Mouse (Mus musculus) mesoderm, embryonic 11.5 days (tissue): ENCODE data around the gene Cenpc1.

Experiments used
- DNase-seq: peaks from one replicate; pipeline ENCODE4 v3.0.0-alpha.2; 2012; ENCODE audit warnings: low read depth, low spot score

Cenpc1 gene

DNA sequence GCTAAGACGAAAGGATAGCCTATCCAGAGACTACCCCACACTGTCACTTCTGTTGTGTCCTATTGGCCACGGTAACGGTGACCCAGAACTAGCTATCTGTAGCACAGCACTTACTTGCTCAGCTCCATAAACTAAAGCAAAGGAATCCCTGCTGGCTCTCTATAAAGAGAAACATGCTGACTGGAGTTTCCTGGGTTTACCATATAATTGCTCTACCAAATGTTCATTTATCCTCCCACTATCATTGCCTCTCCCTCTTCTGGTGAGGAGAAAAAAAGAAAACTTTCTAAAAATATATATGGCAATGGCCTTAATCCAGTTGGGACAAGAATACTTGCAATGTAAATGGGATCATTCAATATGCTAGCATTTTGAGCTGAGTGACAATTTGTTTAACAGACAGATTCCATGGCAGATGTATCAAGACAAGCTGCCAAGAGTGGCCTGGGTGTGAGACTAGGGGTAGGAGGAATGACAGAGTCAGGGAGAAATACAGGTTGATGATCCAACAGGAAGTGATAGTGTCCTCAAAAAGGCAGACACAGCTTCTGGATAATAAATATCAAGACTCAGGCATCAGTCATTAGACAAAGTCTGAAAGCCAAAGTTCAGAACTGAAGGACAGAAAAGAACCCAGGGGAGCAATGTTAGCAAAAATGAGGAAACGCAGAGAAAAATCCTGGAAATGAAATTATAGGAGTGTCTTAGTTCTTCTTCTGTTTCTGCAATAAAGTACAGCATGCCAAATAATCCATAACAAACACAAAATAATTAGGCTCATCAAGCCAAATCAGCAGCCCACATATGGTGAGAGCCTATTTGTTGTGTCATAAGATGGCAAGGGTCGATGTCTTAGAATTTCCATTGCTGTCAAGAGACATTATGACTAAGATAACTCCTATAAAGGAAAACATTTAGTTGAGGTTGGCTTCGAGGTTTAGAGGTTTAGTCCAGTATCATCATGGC, 68.6 kb downstream of the Cenpc1 start:
- DNase-seq, result no peak

DNA sequence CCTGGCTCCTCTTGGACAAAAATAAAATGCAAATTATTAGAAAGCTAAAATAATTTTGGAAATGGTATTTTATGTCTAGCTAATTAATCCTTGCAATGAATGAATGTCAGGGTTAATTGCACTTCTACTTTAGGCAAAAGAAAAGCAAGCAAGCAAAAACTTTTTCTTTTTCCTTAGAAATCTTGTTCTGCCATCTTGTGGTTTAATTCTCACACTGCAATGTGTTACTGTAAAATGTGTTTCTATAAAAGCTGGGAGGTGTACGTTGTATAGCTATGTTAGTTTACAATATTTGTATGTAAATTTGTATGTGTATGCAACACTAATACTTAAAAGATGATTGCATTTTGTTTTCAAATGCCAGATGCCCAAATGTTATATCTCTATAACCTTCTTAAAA, 70.8 kb downstream of the Cenpc1 start:
- DNase-seq, result no peak

DNA sequence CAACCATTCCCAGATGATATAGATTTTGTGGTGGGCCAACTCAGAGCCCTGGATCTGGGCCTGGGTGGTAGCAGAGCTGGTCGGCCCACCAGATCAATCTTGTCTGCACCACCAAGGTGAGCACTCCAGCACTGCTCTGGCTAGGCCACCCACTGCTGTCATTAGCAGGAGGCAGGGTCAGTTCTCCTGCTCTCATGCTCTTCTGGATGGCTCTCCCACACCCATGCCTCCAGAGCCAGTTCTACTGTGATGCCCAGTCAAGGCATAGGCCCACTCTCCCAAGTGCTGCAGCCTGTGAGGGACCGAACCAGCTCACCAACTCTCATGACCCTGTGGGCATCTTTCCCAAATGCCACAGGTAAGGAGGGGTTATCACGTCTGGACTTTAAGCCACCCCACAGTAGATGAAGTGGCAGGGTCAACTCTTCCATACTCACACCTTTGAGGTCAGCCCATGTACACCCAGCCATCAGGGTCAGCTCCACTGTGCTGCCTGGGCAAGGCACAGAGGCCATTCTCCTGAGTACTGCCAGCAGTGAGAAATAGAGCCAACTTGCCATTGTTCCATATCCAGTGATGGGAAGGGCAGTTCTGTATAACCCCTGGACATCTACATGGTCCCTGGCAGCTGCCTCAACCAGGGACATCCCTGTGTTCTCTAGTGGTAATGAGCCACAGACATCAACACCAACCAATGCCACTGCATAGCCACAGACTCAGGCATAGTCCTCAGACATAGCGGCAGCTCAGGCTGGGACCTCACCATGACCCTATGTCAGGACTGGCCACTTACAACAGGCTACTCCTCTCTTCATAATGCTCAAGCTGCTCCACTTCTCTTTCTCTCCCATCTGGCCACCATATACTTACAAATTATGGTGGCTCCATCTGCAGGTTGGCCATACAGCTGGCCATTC, 72.3 kb downstream of the Cenpc1 start:
- no peak for DNase-seq

DNA sequence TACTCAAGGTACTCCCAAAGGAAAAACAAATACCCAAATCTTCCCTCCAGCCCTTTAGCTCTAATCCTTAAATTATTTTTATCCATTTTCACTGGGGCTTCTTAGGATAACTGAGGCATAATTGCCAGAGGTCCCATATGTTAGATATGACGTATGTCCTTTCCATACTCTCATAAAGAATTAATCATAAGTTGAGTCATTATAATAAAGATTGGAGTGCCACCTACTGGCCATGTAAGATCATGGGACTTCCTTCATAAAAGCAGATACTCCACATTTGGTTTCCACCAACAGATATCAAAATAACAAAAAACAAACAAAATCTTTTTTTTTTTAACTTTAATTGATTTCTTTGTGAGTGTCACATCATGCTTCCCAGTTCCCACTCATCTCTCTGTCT, 73.3 kb downstream of the Cenpc1 start:
- peak; percentile 2 for DNase-seq

GRCm38 (mm10) chr5:85987516-85987863, 77.9 kb downstream of the Cenpc1 start:
- DNase-seq, result no peak

GRCm38 (mm10) chr5:85986734-85987515, 78.5 kb downstream of the Cenpc1 start:
- DNase-seq, result no peak

GRCm38 (mm10) chr5:85977646-85978426, 87.5 kb downstream of the Cenpc1 start:
- DNase-seq, result no peak

DNA sequence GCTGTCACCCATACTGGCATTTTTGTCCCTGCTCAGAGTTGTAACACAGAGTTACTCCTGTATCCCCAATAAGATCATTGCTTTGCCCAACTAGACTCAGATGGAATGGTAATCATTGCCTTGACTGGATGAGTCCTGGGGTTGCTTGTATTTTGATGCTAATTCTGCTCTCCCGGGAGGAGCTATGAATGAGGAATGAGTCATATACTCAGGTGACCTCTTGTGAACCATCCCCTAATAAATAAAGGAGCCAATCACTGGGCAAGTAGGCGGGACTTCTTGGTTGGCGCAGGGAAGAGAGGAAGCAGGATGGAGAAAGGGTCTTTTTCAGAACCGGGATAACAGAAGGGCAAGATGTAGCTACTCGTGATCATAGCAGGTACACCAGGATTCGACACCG, 102.6 kb downstream of the Cenpc1 start:
- no peak for DNase-seq
